Mouse (Mus musculus): ENCODE data around the gene Lingo1. TPM values are rescaled to one million over a fixed set of nuclear protein-coding genes. Genes with fewer than 3 reads are reported as not detected.
A peak's percentile ranks its signal among the peaks of the same experiment; 100 is the strongest.

Lingo1 gene
- polyA plus RNA-seq, 1 experiment: 1.2 TPM

- no peak overlapping the region for H3K4me3 ChIP-seq
- H3K27me3 ChIP-seq (ENCODE audit: control insufficient read depth, insufficient read depth, insufficient read length): peaks cover 66% of the 10 kb centered on the region
- no peaks in the 10 kb centered on the region for H3K79me2 ChIP-seq (ENCODE audit: control insufficient read depth, insufficient read depth)
- TF ChIP-seq POLR2A (IDR thresholded peaks at IDR 0.05; ENCODE audit: insufficient read length, low read depth) (no peak), SRF (IDR thresholded peaks at IDR 0.05; ENCODE audit: control insufficient read depth, insufficient read length, low read depth) (no peak), MYOD1 (IDR thresholded peaks at IDR 0.05; ENCODE audit: control insufficient read depth in 1 of 3, insufficient read length in 2 of 3, low read depth in 2 of 3) (no peak), TCF12 (IDR thresholded peaks at IDR 0.05; ENCODE audit: insufficient read depth, poor library complexity, severe bottlenecking) (no peak), USF1 (IDR thresholded peaks at IDR 0.05; ENCODE audit: low read depth) (no peak)
- no peak overlapping the region for H3ac ChIP-seq (ENCODE audit: control insufficient read depth, insufficient read length)
- H3K4me2 ChIP-seq (ENCODE audit: low read depth): no peak overlapping the region
- H3K36me3 ChIP-seq (ENCODE audit: control insufficient read depth, insufficient read depth): no peaks in the 10 kb centered on the region
Measured at GRCm38 (mm10) chr9:56584043-56584424, 212.2 kb downstream of the Lingo1 start.

DNA sequence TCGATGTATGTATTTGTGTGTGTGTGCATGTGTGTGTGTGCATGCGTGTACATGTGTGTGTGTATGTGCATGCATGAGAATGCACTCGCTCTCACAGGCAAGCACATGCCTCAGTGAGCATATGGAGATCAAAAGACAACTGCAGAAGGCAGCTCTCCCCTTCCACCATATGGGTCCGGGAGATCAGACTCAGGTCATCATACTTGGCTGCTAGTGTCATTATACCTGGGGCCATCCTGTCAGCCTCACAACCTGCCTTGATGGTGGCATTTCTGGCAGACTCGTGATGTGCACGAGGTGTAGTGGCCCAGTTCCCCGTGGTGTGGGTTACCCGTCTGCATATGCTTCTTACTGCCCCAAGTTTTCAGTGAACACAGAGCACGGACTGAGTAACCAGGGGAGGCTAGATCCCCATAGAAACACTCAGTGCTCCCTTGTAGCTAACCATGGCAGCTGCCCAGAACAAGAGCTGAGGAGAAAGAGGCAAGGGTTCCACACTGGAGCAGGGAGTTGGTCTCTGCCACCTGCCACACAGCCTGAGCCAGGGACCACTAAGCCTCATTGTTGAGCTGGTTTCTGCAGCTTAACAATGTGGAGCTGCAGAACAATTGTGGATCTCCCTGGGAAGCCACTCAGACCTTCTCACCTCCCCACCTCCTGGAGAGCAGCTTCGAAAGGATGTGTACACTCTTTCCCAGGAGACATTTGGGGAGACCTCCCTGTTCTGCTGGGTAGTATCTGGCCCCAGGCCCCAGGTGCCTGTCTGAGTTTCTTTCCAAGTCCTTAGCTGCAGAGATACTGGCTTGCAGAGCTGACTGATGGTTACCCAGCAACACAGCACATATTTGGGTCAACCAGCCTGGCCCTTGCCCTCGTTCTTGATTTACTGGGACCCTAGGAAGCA, 212.9 kb downstream of the Lingo1 start:
- Histone ChIP-seq H3K79me2 (ENCODE audit: control insufficient read depth, insufficient read depth) (no peaks in the 10 kb centered on the region), H3K27me3 (ENCODE audit: control insufficient read depth, insufficient read depth, insufficient read length) (peaks cover 59% of the 10 kb centered on the region)

GRCm38 (mm10) chr9:56582628-56583027, 213.6 kb downstream of the Lingo1 start:
- H3K79me2 ChIP-seq (ENCODE audit: control insufficient read depth, insufficient read depth): no peaks in the 10 kb centered on the region
- H3K4me3 ChIP-seq: no peak overlapping the region
- H3K4me2 ChIP-seq (ENCODE audit: low read depth): no peak overlapping the region
- TF ChIP-seq TCF12 (IDR thresholded peaks at IDR 0.05; ENCODE audit: insufficient read depth, poor library complexity, severe bottlenecking) (no peak), E2F4 (IDR thresholded peaks at IDR 0.05; ENCODE audit: insufficient read depth) (no peak), CEBPB (IDR thresholded peaks at IDR 0.05; ENCODE audit: insufficient read depth, poor library complexity, severe bottlenecking) (no peak), MYOG (IDR thresholded peaks at IDR 0.05; ENCODE audit: control insufficient read depth in 1 of 3, insufficient read depth in 1 of 3, insufficient read length in 2 of 3, low read depth in 2 of 3) (no peak), POLR2AphosphoS2 (IDR thresholded peaks at IDR 0.05; ENCODE audit: insufficient read length, low read depth) (no peak), TCF3 (IDR thresholded peaks at IDR 0.05; ENCODE audit: insufficient read length, low read depth) (no peak), USF1 (IDR thresholded peaks at IDR 0.05; ENCODE audit: low read depth) (no peak), SRF (IDR thresholded peaks at IDR 0.05; ENCODE audit: control insufficient read depth, insufficient read length, low read depth) (no peak), MYOD1 (IDR thresholded peaks at IDR 0.05; ENCODE audit: control insufficient read depth in 1 of 3, insufficient read length in 2 of 3, low read depth in 2 of 3) (no peak), REST (IDR thresholded peaks at IDR 0.05; ENCODE audit: insufficient read depth, insufficient read length) (no peak), MAX (IDR thresholded peaks at IDR 0.05; ENCODE audit: low read depth) (no peak), POLR2A (IDR thresholded peaks at IDR 0.05; ENCODE audit: insufficient read length, low read depth) (no peak)
- H3K27me3 ChIP-seq (ENCODE audit: control insufficient read depth, insufficient read depth, insufficient read length): peaks cover 55% of the 10 kb centered on the region
- no peak overlapping the region for H3ac ChIP-seq (ENCODE audit: control insufficient read depth, insufficient read length)
- no peaks in the 10 kb centered on the region for H3K36me3 ChIP-seq (ENCODE audit: control insufficient read depth, insufficient read depth)

More for the DNA sequence above, 212.9 kb downstream of the Lingo1 start:
- Histone ChIP-seq H3K4me2 (ENCODE audit: low read depth) (no peak overlapping the region), H3K36me3 (ENCODE audit: control insufficient read depth, insufficient read depth) (no peaks in the 10 kb centered on the region), H3K4me3 (no peak overlapping the region), H3ac (ENCODE audit: control insufficient read depth, insufficient read length) (no peak overlapping the region)
- TF ChIP-seq REST (IDR thresholded peaks at IDR 0.05; ENCODE audit: insufficient read depth, insufficient read length) (no peak), TCF12 (IDR thresholded peaks at IDR 0.05; ENCODE audit: insufficient read depth, poor library complexity, severe bottlenecking) (no peak), SRF (IDR thresholded peaks at IDR 0.05; ENCODE audit: control insufficient read depth, insufficient read length, low read depth) (no peak), E2F4 (IDR thresholded peaks at IDR 0.05; ENCODE audit: insufficient read depth) (no peak), TCF3 (IDR thresholded peaks at IDR 0.05; ENCODE audit: insufficient read length, low read depth) (no peak), MAX (IDR thresholded peaks at IDR 0.05; ENCODE audit: low read depth) (no peak), CEBPB (IDR thresholded peaks at IDR 0.05; ENCODE audit: insufficient read depth, poor library complexity, severe bottlenecking) (no peak), MYOD1 (IDR thresholded peaks at IDR 0.05; ENCODE audit: control insufficient read depth in 1 of 3, insufficient read length in 2 of 3, low read depth in 2 of 3) (peak in 1 of 3 experiments; percentile 30), MYOG (IDR thresholded peaks at IDR 0.05; ENCODE audit: control insufficient read depth in 1 of 3, insufficient read depth in 1 of 3, insufficient read length in 2 of 3, low read depth in 2 of 3) (no peak)

- H3K36me3 ChIP-seq (ENCODE audit: control insufficient read depth, insufficient read depth): no peaks in the 10 kb centered on the region
- H3K4me2 ChIP-seq (ENCODE audit: low read depth): no peak overlapping the region
- no peak overlapping the region for H3ac ChIP-seq (ENCODE audit: control insufficient read depth, insufficient read length)
- H3K4me3 ChIP-seq: no peak overlapping the region
- H3K27me3 ChIP-seq (ENCODE audit: control insufficient read depth, insufficient read depth, insufficient read length): peaks cover 47% of the 10 kb centered on the region
- H3K79me2 ChIP-seq (ENCODE audit: control insufficient read depth, insufficient read depth): no peaks in the 10 kb centered on the region
- TF ChIP-seq USF1 (IDR thresholded peaks at IDR 0.05; ENCODE audit: low read depth) (no peak), MYOD1 (IDR thresholded peaks at IDR 0.05; ENCODE audit: control insufficient read depth in 1 of 3, insufficient read length in 2 of 3, low read depth in 2 of 3) (no peak)
Measured at GRCm38 (mm10) chr9:56581700-56582099, 214.6 kb downstream of the Lingo1 start.

DNA sequence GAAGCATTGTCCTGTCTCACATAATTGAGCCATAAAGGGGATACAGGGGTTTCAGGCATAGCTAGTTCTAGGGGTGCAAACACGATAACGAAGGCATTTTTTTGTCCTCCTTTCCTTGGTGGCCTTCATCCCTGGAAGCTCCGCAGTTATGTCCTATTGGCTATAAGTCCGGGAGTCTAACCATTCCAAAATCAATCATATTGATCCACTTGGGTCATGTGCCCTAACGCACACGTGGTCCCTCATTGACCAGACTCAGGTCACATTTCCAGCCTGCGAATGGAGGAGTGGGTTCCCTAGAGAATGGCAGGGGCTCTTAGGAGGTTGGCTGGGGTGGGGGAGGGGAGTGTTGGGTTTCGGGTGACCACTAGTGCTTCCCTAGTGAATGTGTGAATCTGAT, 215.3 kb downstream of the Lingo1 start:
- TF ChIP-seq USF1 (IDR thresholded peaks at IDR 0.05; ENCODE audit: low read depth) (no peak), MAX (IDR thresholded peaks at IDR 0.05; ENCODE audit: low read depth) (no peak), CEBPB (IDR thresholded peaks at IDR 0.05; ENCODE audit: insufficient read depth, poor library complexity, severe bottlenecking) (no peak), MYOD1 (IDR thresholded peaks at IDR 0.05; ENCODE audit: control insufficient read depth in 1 of 3, insufficient read length in 2 of 3, low read depth in 2 of 3) (no peak), SRF (IDR thresholded peaks at IDR 0.05; ENCODE audit: control insufficient read depth, insufficient read length, low read depth) (no peak), TCF12 (IDR thresholded peaks at IDR 0.05; ENCODE audit: insufficient read depth, poor library complexity, severe bottlenecking) (no peak), POLR2AphosphoS2 (IDR thresholded peaks at IDR 0.05; ENCODE audit: insufficient read length, low read depth) (no peak), MYOG (IDR thresholded peaks at IDR 0.05; ENCODE audit: control insufficient read depth in 1 of 3, insufficient read depth in 1 of 3, insufficient read length in 2 of 3, low read depth in 2 of 3) (no peak), E2F4 (IDR thresholded peaks at IDR 0.05; ENCODE audit: insufficient read depth) (no peak), REST (IDR thresholded peaks at IDR 0.05; ENCODE audit: insufficient read depth, insufficient read length) (no peak), TCF3 (IDR thresholded peaks at IDR 0.05; ENCODE audit: insufficient read length, low read depth) (no peak), POLR2A (IDR thresholded peaks at IDR 0.05; ENCODE audit: insufficient read length, low read depth) (no peak)
- H3K79me2 ChIP-seq (ENCODE audit: control insufficient read depth, insufficient read depth): no peaks in the 10 kb centered on the region
- no peak overlapping the region for H3K4me2 ChIP-seq (ENCODE audit: low read depth)
- H3K27me3 ChIP-seq (ENCODE audit: control insufficient read depth, insufficient read depth, insufficient read length): peaks cover 44% of the 10 kb centered on the region
- H3K36me3 ChIP-seq (ENCODE audit: control insufficient read depth, insufficient read depth): no peaks in the 10 kb centered on the region
- no peak overlapping the region for H3ac ChIP-seq (ENCODE audit: control insufficient read depth, insufficient read length)
- no peak overlapping the region for H3K4me3 ChIP-seq

All from myocyte (in vitro differentiated cells).